Mouse (Mus musculus) ES-E14 (cell line): ENCODE data around the gene Rex1bd. TPM values are rescaled to one million over a fixed set of nuclear protein-coding genes. Genes with fewer than 3 reads are reported as not detected.

Experiments
- DNase-seq: peaks from one replicate; pipeline ENCODE4 v3.0.0-alpha.2; 2013; ENCODE audit warnings: low read depth, low spot score
- H3K27ac ChIP-seq: 2 replicates; pipeline ENCODE4 v1.5.1; 2012; ENCODE audit warnings: low read depth, mild to moderate bottlenecking, low read length, moderate library complexity, mixed read lengths; ENCODE audit not compliant: poor library complexity, insufficient read depth, severe bottlenecking
- H3K36me3 ChIP-seq: 2 replicates; pipeline ENCODE4 v1.6.1; 2012; ENCODE audit warnings: mild to moderate bottlenecking, low read length, moderate library complexity, mixed read lengths; ENCODE audit not compliant: control insufficient read depth, poor library complexity, insufficient read depth, severe bottlenecking
- H3K4me1 ChIP-seq, 2 experiments: fragments of 150-350 bp in 1 of 2; sonication (generic) in 1 of 2; 2 replicates each; pipeline ENCODE4 v1.6.1; 2012; ENCODE audit warnings: low read length in 2 of 2, mild to moderate bottlenecking in 1 of 2, mixed read lengths in 1 of 2; ENCODE audit not compliant: control insufficient read depth in 2 of 2, insufficient read depth in 2 of 2, poor library complexity in 1 of 2
- H3K4me3 ChIP-seq, 2 experiments: fragments of 150-350 bp in 1 of 2; sonication (generic) in 1 of 2; 2 replicates each; pipeline ENCODE4 v1.5.1; 2012; ENCODE audit warnings: low read length in 2 of 2, low read depth in 1 of 2, mild to moderate bottlenecking in 1 of 2, mixed read lengths in 1 of 2; ENCODE audit not compliant: insufficient read depth in 1 of 2, poor library complexity in 1 of 2, severe bottlenecking in 1 of 2
- H3K9ac ChIP-seq: 2 replicates; pipeline ENCODE4 v1.6.1; 2012; ENCODE audit warnings: low read depth, mild to moderate bottlenecking, low read length, mixed read lengths; ENCODE audit not compliant: poor library complexity, insufficient read depth, severe bottlenecking
- H3K9me3 ChIP-seq: fragments of 150-350 bp; sonication (generic); 2 replicates; pipeline ENCODE4 v1.6.1; 2012; ENCODE audit warnings: low read depth, mild to moderate bottlenecking, low read length; ENCODE audit not compliant: control insufficient read depth, insufficient read depth
- CHD2 ChIP-seq: IDR thresholded peaks from 2 replicates; pipeline ENCODE4 v1.6.1; 2014; ENCODE audit warnings: mild to moderate bottlenecking, low read depth, low read length, inconsistent platforms
- HCFC1 ChIP-seq: IDR thresholded peaks from 2 replicates; pipeline ENCODE4 v1.6.1; 2012; ENCODE audit warnings: low read length, inconsistent platforms, borderline replicate concordance; ENCODE audit not compliant: insufficient read depth
- MAFK ChIP-seq: IDR thresholded peaks from 2 replicates; pipeline ENCODE4 v1.6.1; 2014; ENCODE audit warnings: mild to moderate bottlenecking, low read depth, low read length, inconsistent platforms; ENCODE audit not compliant: insufficient read depth
- ZC3H11A ChIP-seq: IDR thresholded peaks from 2 replicates; pipeline ENCODE4 v1.6.1; 2012; ENCODE audit warnings: low read depth, mild to moderate bottlenecking, inconsistent platforms, low read length, borderline replicate concordance
- ZNF384 ChIP-seq: IDR thresholded peaks from 2 replicates; pipeline ENCODE4 v1.6.1; 2012; ENCODE audit warnings: low read depth, low read length, inconsistent platforms
- in situ Hi-C, 2 experiments: fragments of 600-800 bp; cut with MboI; formaldehyde crosslinking; loops; one replicate each; pipeline ENCODE4 v1.15.1; 2025; ENCODE audit warnings: low sequenced_read_pairs in 2 of 2, inconsistent platforms in 1 of 2; ENCODE audit not compliant: unreplicated experiment in 2 of 2
- total RNA-seq: library from RNA; depleted of rRNA; stranded (reverse); fragments of 300-350 nt; gene quantifications from 2 replicates; pipeline ENCODE4 v1.2.3, GENCODE M21; 2012

Rex1bd gene
- total RNA-seq, 1 experiment, result 130 TPM

- Histone ChIP-seq H3K9ac (no peak overlapping the region), H3K4me1 (peaks cover 0 to 4% of the 10 kb centered on the region in 2 experiments; a peak in 1 of 4 replicates), H3K4me3 (no peak overlapping the region), H3K27ac (no peak overlapping the region), H3K36me3 (peaks cover 19% of the 10 kb centered on the region), H3K9me3 (no peaks in the 10 kb centered on the region)
- TF ChIP-seq MAFK, result no peak
- TF ChIP-seq HCFC1, result no peak
- TF ChIP-seq ZNF384, result no peak
- no peak for TF ChIP-seq CHD2
- TF ChIP-seq ZC3H11A, result no peak
- DNase-seq, result no peak
- in situ Hi-C loops, result no loop called here
These were observed 13.1 kb upstream of the Rex1bd start for GRCm38 (mm10) chr8:70519606-70520005.

GRCm38 (mm10) chr8:70519043-70519442 is 12.5 kb upstream of the Rex1bd start:
- in situ Hi-C loops, result no loop called here
- H3K27ac ChIP-seq, result no peak overlapping the region
- peaks cover 23% of the 10 kb centered on the region for H3K36me3 ChIP-seq
- no peak for TF ChIP-seq ZC3H11A
- TF ChIP-seq HCFC1, result no peak
- no peak for TF ChIP-seq ZNF384
- TF ChIP-seq MAFK, result no peak
- no peak for TF ChIP-seq CHD2
- no peak overlapping the region for H3K4me3 ChIP-seq
- no peak overlapping the region for H3K9ac ChIP-seq
- no peaks in the 10 kb centered on the region for H3K9me3 ChIP-seq
- peaks cover 0 to 4% of the 10 kb centered on the region in 2 experiments; a peak in 1 of 4 replicates for H3K4me1 ChIP-seq
- DNase-seq, result no peak

DNA sequence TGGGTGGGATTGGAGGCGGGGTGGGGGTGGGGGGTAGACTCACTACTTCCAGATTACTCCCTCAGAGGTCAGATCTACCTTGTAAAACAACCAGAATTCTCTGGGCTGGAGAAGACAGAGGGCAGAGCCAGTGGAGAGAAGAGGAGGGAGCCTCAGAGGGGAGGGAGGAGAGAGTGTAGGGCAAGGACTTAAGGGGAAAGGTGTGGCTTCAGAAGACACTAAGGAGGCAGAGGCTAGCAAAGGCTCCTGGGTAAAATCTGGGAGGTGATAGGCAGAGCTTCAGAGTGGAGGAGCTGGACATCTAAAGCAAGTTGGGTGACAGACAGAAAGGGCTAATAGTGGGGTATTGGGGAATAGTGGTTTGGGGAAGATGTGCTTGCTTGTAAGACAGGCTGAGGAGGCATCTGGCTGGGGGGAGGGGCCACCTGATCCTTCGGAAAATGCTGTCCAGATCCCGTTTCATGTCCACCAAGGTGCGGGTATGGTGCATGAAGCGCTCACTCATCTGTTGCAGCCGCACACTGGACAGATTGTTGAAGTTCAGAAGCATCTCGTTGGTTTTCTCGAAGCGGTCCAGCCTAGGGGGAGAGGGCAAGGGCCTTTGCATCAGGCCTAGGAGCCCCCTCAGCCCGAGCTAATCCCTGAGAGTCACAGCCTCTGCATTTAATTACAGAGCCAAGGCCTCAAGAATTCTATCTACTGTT is 11.5 kb upstream of the Rex1bd start:
- Histone ChIP-seq H3K9ac (no peak overlapping the region), H3K27ac (no peak overlapping the region), H3K9me3 (no peaks in the 10 kb centered on the region), H3K4me3 (no peak overlapping the region), H3K4me1 (peaks cover 0 to 4% of the 10 kb centered on the region in 2 experiments; a peak in 1 of 4 replicates), H3K36me3 (peaks cover 30% of the 10 kb centered on the region)
- no peak for DNase-seq
- in situ Hi-C loops, result no loop called here
- TF ChIP-seq CHD2 (no peak), HCFC1 (no peak), MAFK (no peak), ZC3H11A (no peak), ZNF384 (no peak)

DNA sequence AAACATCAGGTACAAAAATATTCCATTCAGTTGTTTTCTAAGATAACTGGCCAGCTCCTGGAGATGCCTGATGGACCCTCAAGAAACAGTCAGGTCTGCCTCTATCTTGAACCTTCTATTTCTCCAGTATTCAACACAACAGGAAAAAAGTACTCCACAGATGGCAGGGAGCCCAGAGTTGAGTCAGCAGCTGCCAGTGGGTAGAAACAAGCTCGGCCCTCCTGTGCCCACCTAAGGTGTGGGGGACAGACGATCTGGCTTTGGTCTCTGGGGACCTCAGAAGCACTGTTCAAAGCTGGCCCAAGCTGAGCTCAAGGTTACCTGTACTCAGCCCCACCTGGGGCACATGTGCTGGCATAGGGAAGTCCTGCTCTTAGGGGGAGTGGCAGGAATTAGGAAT is 6.9 kb upstream of the Rex1bd start:
- H3K4me3 ChIP-seq, result no peak overlapping the region
- peaks cover 0 to 4% of the 10 kb centered on the region in 2 experiments; a peak in 2 of 4 replicates for H3K4me1 ChIP-seq
- DNase-seq, result no peak
- peaks cover 40% of the 10 kb centered on the region for H3K36me3 ChIP-seq
- no peak overlapping the region for H3K27ac ChIP-seq
- in situ Hi-C loops, result no loop called here
- H3K9ac ChIP-seq, result no peak overlapping the region
- TF ChIP-seq MAFK, result no peak
- TF ChIP-seq HCFC1, result no peak
- no peak for TF ChIP-seq ZC3H11A
- no peak for TF ChIP-seq CHD2
- no peak for TF ChIP-seq ZNF384
- no peaks in the 10 kb centered on the region for H3K9me3 ChIP-seq
